Mouse (Mus musculus): ENCODE data around the gene Exoc7. TPM values are rescaled to one million over a fixed set of nuclear protein-coding genes. Genes with fewer than 3 reads are reported as not detected.
A peak's percentile ranks its signal among the peaks of the same experiment; 100 is the strongest.
"Not testable (repeated sequence)": the region's sequence is repeated elsewhere in the genome, so short reads cannot be mapped to it uniquely, and the experiment has no call there.

Gene Exoc7
- polyA plus RNA-seq, 3 experiments from 2014 or later, result 70.3 to 96.0 (median 70.6) TPM

DNA sequence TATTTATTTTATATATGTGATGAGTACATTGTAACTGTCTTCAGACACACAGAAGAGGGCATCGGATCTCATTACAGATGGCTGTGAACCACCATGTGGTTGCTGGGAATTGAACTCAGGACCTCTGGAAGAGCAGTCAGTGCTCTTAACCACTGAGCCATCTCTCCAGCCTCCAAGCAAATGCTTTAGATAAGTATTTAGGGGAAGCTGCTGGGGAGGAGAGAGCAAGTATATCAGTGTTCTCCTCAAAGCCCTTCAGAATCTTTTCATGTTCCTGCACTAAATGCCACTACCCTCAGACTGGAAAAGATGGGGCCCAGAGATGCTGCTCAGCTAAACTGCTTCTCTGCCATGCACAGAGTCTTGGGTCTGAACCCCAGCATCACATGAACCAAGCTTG, 29.8 kb downstream of the Exoc7 start:
- not testable (repeated sequence) for ATAC-seq

GRCm38 (mm10) chr11:116274045-116274666, 32.9 kb downstream of the Exoc7 start, which contains the start of gene Srp68:
Srp68 (minus strand) TSS chr11:116274217.
- ATAC-seq, result peak; percentile 97

GRCm38 (mm10) chr11:116273469-116274044, 33.5 kb downstream of the Exoc7 start:
- ATAC-seq, result peak; percentile 23

- ATAC-seq, result no peak
Observed at GRCm38 (mm10) chr11:116272589-116273468, 34.2 kb downstream of the Exoc7 start.

- ATAC-seq, result no peak
Observed at GRCm38 (mm10) chr11:116269560-116269959, 37.5 kb downstream of the Exoc7 start.

DNA sequence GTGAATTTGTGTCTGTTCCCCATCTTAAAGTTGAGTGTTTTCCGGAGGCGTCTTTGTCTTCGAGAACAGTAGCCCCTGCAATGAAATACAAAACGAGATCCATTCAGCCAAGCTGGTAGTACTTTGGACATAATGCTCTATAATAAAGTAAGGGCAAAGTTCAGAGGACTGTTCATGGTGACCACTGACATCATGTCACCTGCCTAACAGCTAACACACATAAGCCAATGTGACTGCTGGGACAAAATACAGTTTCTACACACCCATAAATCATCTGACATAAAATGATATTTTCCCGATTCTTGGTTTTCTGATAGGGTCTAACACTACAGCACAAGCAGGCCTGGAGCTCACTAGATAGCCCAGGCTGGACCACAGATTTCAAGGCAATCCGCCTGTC, 38.7 kb downstream of the Exoc7 start:
- no peak for ATAC-seq

- ATAC-seq, result no peak
Observed at GRCm38 (mm10) chr11:116267637-116268036, 39.4 kb downstream of the Exoc7 start.

GRCm38 (mm10) chr11:116265850-116266249, 41.2 kb downstream of the Exoc7 start:
- ATAC-seq, result no peak

DNA sequence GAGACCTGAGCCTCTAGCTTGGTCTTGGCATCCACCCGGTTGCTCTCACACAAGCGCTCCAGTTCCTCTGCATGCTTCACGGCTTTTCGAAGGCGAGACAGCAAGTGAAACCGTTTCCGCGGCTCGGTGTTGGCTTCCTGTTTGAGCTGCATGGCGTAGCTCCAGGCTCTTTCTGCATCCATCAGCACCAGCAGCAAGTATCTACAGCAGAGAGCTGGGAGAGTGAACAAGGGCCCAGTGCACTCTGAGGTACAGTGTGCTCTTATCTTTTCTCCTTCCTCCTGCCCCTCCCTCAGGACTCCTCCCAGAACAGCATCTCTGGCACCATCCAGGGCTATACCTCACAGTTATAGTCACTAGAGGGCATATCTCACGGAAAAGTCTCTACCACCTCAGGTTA, 41.7 kb downstream of the Exoc7 start:
- peak; percentile 52 for ATAC-seq

- ATAC-seq, result no peak
Observed at GRCm38 (mm10) chr11:116260259-116260658, 46.8 kb downstream of the Exoc7 start.

DNA sequence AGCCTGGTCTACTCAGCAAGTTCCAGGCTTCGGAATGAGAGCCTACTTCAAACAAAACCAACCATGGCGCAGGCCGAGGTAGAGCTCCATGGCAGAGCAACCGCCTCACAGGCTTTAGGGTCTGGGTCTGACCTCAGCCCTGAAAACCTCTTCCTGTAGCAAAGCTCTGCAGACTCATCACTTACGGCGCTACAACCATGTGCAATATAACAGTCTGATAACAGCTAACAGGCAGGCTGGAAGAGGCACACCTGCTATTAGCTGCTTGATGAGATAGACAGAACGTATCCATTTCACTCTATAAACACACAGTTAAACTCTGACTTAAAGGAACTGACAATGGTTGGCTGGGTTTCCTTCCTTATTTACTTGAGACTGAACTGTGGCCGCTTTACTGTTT, 47.6 kb downstream of the Exoc7 start:
- ATAC-seq, result no peak

GRCm38 (mm10) chr11:116255982-116256675, 50.9 kb downstream of the Exoc7 start:
- peak; percentile 55 for ATAC-seq

GRCm38 (mm10) chr11:116255090-116255981, 51.7 kb downstream of the Exoc7 start:
- peak; percentile 58 for ATAC-seq

GRCm38 (mm10) chr11:116254627-116255026, 52.4 kb downstream of the Exoc7 start:
- ATAC-seq, result peak; percentile 87

GRCm38 (mm10) chr11:116253076-116253600, 53.9 kb downstream of the Exoc7 start:
- no peak for ATAC-seq

- no peak for ATAC-seq
Observed at GRCm38 (mm10) chr11:116250898-116251297, 56.1 kb downstream of the Exoc7 start.

DNA sequence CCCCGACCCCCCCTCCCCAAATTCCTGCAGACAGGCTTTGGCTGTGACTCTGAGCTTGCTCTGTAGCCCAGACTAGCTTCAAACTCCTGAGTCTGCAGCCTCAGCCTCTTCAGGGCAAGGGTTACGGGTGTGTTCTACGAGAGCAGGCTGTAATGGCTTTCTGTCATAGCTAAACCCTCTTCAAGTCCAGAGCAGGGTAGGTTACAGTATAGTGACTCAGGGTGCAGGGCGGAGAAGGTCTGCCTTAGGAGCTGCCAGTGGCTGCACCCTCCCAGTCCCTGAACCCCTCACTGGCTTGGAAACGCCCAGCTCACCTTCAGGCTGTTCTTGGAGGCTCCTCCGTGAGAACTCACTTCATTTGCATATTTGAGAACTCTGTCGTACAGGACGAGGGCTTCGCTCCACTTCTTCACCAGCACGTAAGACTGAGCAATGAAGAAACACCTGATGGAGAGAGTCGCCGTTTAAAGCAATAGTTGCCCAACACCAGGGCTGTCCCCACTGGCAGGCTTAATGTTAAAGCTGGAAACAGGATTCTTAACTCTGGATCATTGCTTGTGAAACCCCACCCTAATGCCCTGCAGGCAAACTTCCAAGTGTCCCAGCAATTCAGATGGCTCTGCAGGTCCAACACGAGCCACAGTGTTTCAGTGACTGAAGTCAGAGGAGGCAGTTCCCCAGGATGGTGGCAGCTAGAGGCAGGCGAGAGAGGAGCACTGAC, 59.4 kb downstream of the Exoc7 start:
- ATAC-seq, result no peak

DNA sequence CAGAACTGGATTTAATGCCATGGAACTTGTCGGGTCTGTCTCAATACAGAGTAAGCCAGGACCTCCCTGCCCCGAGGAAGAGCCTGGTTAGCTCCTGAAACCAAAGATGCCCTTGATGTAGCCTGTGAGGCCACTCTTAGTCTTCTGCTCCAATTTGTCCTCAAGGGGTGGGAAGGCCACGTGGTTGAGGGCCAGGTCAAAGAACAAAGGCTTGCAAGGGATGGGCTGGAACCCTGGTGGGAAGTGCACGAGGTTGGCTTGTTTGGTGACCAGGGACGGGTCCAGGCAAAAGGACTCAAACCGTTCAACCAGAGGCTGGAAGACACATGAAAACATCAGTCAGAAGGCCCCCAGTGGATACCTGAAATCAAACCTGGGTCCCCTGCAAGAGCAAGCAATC, 61.4 kb downstream of the Exoc7 start:
- no peak for ATAC-seq

DNA sequence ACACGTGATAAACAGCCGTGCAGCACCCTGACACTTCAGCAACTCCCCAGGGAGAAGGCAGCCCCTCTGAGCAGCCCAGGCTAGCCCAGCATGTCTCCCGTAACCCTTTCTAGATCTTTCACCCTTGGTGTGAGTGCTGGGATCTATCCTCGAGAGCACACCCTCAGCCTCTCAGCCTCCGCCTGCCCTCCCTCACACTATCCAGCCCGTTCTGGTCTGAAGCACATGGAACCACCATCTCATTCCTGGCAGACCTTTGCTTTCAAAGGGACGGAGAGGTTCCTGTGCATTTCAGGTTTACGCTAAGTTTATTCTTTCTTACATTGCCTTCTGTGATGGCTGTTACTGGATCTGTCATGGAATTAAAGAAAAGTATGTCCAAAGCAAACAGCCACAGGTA, 62.5 kb downstream of the Exoc7 start:
- ATAC-seq, result no peak

- no peak for ATAC-seq
Observed at GRCm38 (mm10) chr11:116241744-116242235, 65.2 kb downstream of the Exoc7 start.

- ATAC-seq, result no peak
Observed at GRCm38 (mm10) chr11:116239797-116240196, 67.2 kb downstream of the Exoc7 start.
